Mouse (Mus musculus): ENCODE results near the gene Nat9.

Nat9 gene

DNA sequence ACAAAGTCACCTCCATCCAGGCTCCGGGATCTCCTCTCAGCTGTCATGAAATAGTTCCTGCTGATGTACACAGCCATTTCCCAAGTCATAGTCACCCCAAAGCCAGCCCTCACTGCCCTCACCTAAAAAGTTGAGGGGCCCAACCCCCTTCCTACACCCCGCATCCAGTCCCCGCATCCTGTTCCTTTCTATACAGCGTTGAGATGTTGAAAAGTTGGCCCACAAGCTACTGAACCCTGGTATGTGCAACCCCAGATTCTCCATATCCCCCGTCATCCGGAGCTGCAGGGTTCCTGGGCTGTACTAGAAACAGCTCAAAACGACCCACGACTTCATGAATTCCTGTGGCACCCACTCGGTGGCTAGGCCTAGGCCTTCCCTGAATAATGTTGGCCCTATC lies 34.6 kb downstream of the Nat9 start:
- DNase-seq (ENCODE audit: low spot score) = no peak

GRCm38 (mm10) chr11:115151755-115152429 lies 35.8 kb downstream of the Nat9 start:
- DNase-seq (ENCODE audit: low spot score) = no peak

- no peak for DNase-seq (ENCODE audit: low spot score)
Measured at GRCm38 (mm10) chr11:115150741-115151254, 36.9 kb downstream of the Nat9 start.

DNA sequence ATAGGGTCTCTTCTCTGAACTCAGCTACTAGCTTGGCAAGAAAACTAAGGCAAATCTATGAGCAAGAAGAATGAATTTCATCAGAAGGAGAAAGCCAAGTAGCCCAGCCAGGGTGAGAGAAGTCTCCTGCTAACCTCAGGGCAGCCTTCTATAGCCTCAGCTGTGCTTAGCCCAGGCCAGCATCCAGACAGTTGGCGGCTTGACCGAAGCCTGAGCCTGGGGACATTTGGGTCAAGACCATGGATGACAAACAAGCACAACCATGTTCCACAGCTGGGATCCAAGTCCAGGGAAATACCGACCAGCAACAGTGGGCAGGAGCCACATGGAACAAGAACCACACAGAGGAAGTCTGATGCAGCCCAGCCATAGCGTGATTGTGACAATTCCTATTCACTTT lies 39.8 kb downstream of the Nat9 start:
- no peak for DNase-seq (ENCODE audit: low spot score)

DNA sequence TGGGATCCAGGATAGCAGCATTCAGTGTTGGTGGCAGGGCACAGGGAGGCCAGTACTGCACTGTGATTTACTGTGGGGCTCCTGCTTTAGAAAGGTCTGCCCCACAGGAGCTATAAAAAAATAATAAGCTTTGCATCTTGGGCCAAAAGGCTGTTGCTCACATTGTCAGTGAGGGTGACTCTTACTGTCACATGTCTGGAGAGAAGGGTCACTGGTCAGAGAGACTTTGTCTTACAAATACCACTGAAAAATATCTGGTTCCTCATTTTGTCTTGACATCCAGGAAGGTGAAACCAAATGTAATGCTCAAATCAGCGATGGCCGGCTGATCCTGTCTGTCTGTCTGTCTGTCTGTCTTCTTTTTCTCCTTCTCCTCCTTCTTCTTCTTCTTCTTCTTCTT lies 45.7 kb downstream of the Nat9 start:
- no peak for DNase-seq (ENCODE audit: low spot score)

GRCm38 (mm10) chr11:115138597-115139262 lies 48.9 kb downstream of the Nat9 start:
- DNase-seq (ENCODE audit: low spot score) = no peak

GRCm38 (mm10) chr11:115133800-115134199 lies 53.9 kb downstream of the Nat9 start, which contains the start of gene Cd300lf:
Gene Cd300lf (minus strand): TSS chr11:115133992.
- DNase-seq (ENCODE audit: low spot score) = no peak
